Mouse (Mus musculus) T-helper 1 cell (primary cell): ENCODE data around the gene Tppp3.

ENCODE experiments used
- in situ Hi-C: fragments of 300-600 bp; cut with MboI, MseI; formaldehyde crosslinking; loops from one replicate; pipeline ENCODE4 v1.15.1; 2025; ENCODE audit warnings: high pct_unique_total_duplicates

Gene Tppp3

GRCm38 (mm10) chr8:105467396-105467985, 3.8 kb downstream of the Tppp3 start:
- in situ Hi-C loops = no loop called here

DNA sequence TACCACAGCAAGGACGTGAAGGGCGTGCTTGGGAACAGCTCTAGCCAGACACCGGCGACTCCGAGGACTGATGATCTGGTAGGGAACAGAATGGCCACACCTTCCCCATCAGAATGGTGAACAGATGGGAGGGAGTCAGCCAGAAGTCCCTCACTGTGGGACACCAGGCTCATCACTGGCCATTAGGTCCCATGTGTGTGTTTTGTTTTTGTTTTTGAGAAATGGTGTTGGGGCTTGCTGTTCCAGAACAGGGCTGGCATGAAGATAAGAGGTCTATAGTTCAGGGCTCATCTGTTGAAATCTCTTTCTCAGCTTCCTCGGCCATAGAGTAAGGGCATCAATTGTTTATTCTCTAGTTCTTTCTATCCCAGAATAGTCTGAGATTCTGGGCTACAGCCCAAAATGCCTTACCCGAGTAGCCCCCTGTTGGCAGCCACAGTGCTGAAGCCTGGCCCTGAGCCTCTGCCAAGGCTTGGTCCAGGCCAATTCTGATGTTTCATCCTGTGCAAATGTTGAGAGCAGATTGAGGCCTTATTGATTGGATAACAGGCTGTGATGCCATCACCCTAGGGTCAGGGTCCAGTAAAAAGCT, 4.5 kb downstream of the Tppp3 start:
- in situ Hi-C loops = no loop called here

DNA sequence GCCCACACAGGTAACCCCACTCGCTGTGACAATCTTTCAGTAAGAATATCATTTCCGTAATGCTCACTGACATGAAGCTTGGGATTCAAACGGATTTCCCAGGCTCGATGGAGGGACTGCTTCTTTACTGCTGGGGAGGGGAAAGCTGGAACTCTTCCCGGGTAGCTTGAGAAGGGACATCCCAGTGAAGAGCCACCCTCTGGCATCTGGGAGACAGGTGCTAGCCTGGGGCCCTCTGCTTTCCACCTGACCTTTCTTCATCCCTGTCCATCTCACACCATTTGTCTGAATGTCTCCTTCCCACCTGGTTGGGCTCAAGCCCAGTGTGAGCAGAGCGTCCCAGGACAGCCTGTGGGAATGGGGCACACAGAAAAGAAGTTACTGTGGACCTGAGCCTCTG, 5.1 kb downstream of the Tppp3 start:
- in situ Hi-C loops = no loop called here

DNA sequence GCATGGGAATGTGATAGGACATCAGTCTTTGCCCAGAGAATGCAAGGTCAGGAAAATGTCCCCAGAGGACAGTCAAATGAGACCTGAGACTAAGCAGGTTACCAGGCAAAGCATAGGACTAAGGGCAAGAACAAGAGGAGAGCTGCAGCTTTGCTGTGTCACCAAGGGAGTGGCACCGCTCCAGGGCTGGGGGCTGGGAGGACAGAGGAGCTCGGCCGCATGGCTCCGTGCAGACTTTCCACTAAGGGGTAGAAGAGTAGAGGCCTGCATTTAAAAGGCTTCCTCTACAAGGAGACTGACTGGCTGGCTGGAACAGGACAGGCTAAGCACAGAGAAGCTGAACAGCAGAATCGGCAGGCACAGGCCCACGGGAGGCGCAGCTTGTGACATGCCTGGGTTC, 6.7 kb downstream of the Tppp3 start:
- in situ Hi-C loops = no loop called here

- in situ Hi-C loops = no loop called here
Observed at GRCm38 (mm10) chr8:105461085-105461803, 10.1 kb downstream of the Tppp3 start.

- in situ Hi-C loops = no loop called here
Observed at GRCm38 (mm10) chr8:105455218-105455617, 16.1 kb downstream of the Tppp3 start.

DNA sequence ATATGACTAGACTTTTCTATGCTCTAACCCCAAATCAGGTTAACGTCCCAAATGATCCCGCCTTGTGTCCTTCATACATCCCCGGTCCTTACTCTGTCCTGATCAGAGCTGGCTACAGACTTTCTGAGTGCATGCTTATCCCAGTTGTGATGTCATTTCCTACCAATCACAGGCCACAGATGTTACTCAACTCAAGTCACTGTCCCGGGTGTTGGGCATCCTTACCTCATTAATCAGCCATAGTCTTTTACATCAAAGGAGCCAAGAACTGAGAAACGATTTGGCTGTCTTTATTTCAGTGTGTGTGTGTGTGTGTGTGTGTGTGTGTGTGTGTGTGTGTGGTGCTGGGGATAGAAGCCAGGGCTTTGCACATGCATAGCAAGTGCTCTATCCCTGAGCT, 17.2 kb downstream of the Tppp3 start:
- in situ Hi-C loops = no loop called here

DNA sequence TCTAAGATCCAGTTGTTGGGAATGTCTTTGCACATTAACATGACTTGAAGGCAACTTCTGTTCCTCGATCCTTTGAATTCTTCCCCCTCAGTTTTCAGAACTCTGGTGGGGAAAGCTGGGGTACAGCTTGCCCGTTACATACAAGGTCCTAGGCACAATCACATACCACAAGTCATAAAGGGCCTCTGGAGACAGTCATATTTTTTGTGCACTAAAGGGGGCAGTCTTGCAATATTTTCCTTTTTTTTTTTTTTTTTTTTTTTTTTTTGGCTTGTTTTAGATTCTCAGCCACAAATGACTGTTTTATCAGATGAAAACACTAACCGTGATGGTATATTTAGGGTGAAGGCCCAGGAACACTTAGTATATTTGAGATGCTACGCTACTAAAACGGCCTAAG, 18.0 kb downstream of the Tppp3 start:
- in situ Hi-C loops = no loop called here

GRCm38 (mm10) chr8:105451903-105452603, 19.3 kb downstream of the Tppp3 start:
- in situ Hi-C loops = no loop called here

DNA sequence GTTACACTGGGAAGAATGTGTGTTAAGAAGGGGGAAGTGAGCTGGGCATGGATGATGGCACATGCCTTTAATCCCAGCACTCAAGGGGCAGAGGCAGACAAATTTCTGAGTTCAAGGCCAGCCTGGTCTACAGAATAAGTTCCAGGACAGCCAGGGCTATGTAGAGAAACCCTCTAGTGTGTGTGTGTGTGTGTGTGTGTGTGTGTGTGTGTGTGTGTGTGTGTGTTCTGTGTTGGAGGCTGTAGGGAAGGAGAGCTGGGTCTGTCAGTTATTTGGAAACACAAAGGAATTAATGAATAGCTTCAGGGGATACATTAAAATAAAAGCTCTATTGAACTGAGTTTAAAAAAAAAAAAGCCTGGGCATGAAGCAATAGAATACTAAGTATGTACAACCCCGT, 20.3 kb downstream of the Tppp3 start:
- in situ Hi-C loops = no loop called here

DNA sequence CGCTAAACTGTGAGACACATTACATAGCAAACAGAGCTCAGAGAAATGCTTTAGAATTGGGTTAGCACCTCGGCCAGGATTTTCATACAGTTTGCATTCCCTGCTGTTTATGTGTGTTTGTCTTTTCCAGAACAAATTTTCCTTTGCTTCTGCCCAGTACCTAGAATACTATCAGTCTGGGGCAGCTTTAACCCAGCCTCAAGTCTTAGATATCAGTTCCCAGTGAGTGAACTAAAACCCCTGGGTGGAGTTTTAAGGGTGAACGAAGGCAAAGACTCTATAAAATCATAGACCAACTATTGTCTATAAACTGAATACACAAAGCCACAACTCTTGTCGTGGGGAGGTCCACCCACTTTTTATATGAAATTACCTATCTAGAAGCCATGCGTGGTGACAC, 22.7 kb downstream of the Tppp3 start:
- in situ Hi-C loops = no loop called here

DNA sequence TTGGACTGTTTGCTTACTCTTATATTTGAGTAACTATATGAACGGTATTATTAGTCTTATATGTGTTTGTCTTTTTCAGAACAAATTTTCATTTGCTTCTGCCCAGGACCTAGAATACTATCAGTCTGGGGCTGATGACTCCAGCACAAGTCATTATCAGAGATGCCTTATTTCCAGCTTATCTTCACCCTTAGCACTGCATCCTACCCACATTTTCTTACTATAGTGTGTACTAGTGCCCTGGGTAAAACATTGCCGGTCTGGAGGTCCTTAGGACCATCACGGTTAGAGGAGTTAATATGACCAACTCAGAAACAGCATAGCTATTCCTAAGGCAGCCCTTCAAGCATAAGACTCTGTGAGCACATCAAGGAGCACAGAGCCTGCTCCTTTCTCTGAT, 23.1 kb downstream of the Tppp3 start:
- in situ Hi-C loops = no loop called here

- in situ Hi-C loops = no loop called here
Observed at GRCm38 (mm10) chr8:105446127-105446552, 25.2 kb downstream of the Tppp3 start.

- in situ Hi-C loops = no loop called here
Observed at GRCm38 (mm10) chr8:105445296-105446126, 25.8 kb downstream of the Tppp3 start.

- in situ Hi-C loops = no loop called here
Observed at GRCm38 (mm10) chr8:105442661-105443060, 28.7 kb downstream of the Tppp3 start.

DNA sequence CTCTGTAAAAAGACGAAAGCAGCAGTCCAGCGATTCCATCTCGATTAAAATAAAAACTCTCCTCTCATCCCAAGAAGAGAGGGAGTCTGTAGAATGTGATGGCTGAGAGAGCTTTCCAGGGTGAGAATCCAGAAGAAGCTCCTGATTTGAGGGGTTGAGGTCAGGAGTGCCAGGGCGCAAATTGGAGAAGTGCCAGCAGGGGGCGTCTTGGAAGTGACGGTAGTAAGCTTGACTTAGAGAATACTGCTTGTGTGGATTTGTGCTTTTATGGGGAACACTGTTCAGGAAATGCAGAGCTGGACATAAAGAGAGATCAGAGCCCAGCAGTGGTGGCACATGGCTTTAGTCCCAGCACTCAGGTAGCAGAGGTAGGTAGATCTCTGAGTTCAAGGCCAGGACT, 29.9 kb downstream of the Tppp3 start:
- in situ Hi-C loops = no loop called here

GRCm38 (mm10) chr8:105438865-105439264, 32.5 kb downstream of the Tppp3 start:
- in situ Hi-C loops = no loop called here

DNA sequence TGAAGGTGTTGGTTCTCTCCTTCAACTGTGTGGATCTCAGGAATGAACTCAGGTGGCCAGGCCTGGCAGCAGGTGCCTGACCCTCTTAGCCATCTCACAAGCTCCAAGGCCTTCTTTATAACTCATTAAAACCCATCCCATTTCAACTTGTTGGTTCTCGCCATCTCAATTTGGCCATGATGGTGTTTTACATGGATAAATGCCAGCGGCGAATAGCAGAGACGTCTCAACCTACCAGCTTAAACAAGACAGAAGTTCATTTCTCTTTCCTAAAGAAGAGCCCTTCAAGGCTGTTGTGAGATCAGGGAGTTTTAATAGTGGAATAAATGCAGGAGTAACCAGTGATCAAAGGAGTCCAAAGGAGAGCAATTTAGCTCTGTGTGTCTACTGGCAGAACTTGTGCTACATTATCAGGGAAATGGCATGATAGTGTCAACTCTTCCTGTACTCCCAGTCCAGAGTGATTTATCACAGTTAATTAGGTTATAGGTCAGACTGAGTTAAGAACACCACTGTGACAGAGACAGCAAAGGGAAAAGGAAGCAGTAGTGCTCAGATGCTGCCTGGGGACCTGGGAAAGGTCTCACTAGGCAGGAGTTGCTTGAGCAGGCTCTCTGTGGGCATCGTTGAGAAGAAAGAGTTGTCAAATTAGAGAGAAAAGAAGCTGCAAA, 34.1 kb downstream of the Tppp3 start:
- in situ Hi-C loops = no loop called here

DNA sequence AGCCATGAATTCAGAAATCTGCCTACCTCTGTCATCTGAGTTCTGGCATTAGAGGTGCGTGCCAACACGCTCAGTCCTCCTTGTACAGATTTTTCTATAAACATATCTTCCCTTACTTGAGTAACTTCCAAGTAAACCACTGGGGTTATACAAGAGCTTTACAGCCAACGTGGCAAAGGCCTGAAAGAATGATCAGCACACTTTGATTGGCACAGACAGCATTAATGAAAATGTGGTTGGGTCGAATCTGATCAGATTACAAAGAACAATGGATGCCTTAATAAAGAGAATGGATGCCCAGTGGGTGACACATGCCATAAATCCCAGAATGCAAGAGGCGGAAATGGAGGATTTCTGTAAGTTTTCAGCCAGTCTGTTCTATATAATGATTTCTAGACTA, 35.1 kb downstream of the Tppp3 start:
- in situ Hi-C loops = no loop called here

- in situ Hi-C loops = no loop called here
Observed at GRCm38 (mm10) chr8:105434136-105434535, 37.2 kb downstream of the Tppp3 start.

- in situ Hi-C loops = no loop called here
Observed at GRCm38 (mm10) chr8:105433511-105433910, 37.8 kb downstream of the Tppp3 start.
